Mouse (Mus musculus): Measurements from ENCODE around the gene Gm43517. TPM values are rescaled to one million over a fixed set of nuclear protein-coding genes. Genes with fewer than 3 reads are reported as not detected.

The Gm43517 gene
- total RNA-seq, 1 experiment, result not detected

Other genes starting within 250 kb of the Gm43517 start
- gene Foxg1, start 2.5 kb upstream of the Gm43517 start, total RNA-seq (2012; rRNA removed), result 0.21 and 0.36 TPM in 2 replicates